Mouse (Mus musculus) heart, embryonic 16.5 days (tissue): ENCODE measurements around the gene Fgf2. TPM values are rescaled to one million over a fixed set of nuclear protein-coding genes. Genes with fewer than 3 reads are reported as not detected.

ENCODE experiments used
- ATAC-seq: fragments of 200-750 bp; cut with Nextera tagmentation; replicated peaks from 2 replicates; pipeline ENCODE4 v1.8.0; 2017; ENCODE audit warnings: moderate number of reproducible peaks; ENCODE audit not compliant: insufficient read depth, low FRiP score; ENCODE audit errors: extremely low read depth
- H3K27ac ChIP-seq: fragments of 300-500 bp; sonication (generic); 2 replicates; pipeline ENCODE4 v1.5.1; 2014; ENCODE audit warnings: mild to moderate bottlenecking, low read length, control low read depth, moderate library complexity
- H3K27me3 ChIP-seq: fragments of 300-500 bp; sonication (generic); 2 replicates; pipeline ENCODE4 v1.6.1; 2014; ENCODE audit warnings: low read length, mixed read lengths; ENCODE audit not compliant: control insufficient read depth, insufficient read depth
- H3K36me3 ChIP-seq: fragments of 300-500 bp; sonication (generic); 2 replicates; pipeline ENCODE4 v1.6.1; 2014; ENCODE audit not compliant: control insufficient read depth, insufficient read depth
- H3K4me1 ChIP-seq: fragments of 300-500 bp; sonication (generic); 2 replicates; pipeline ENCODE4 v1.6.1; 2014; ENCODE audit warnings: low read length, mixed read lengths; ENCODE audit not compliant: control insufficient read depth, insufficient read depth
- H3K4me2 ChIP-seq: fragments of 300-500 bp; sonication (generic); 2 replicates; pipeline ENCODE4 v1.6.1; 2014; ENCODE audit warnings: low read depth, mild to moderate bottlenecking, control low read depth, low read length
- H3K4me3 ChIP-seq: fragments of 300-500 bp; sonication (generic); 2 replicates; pipeline ENCODE4 v1.5.1; 2014; ENCODE audit warnings: mild to moderate bottlenecking, control low read depth, low read length
- H3K9ac ChIP-seq: fragments of 300-500 bp; sonication (generic); 2 replicates; pipeline ENCODE4 v1.6.1; 2014; ENCODE audit warnings: low read length, control low read depth
- H3K9me3 ChIP-seq: fragments of 300-500 bp; sonication (generic); replicated peaks from 2 replicates; pipeline ENCODE4 v1.6.1; 2016; ENCODE audit warnings: low read length; ENCODE audit not compliant: control insufficient read depth
- WGBS: fragments of 180-500 bp; shearing (Covaris S2); extraction: QIAGEN DNeasy Blood & Tissue Kit; methylation state at CpG from one replicate; pipeline ENCODE4 v1.1.7; 2014; 5-methylcytosine and 5-hydroxymethylcytosine counted together
- polyA plus RNA-seq: library from polyadenylated mRNA; unstranded; fragments of >200 nt; fragmentation: Nextera tagmentation; extraction: Ambion mirVana; gene quantifications from 2 replicates; pipeline ENCODE4 v1.2.1, GENCODE M21; 2015

Fgf2 gene
- polyA plus RNA-seq, 1 experiment from 2014 or later = 1.2 TPM

DNA sequence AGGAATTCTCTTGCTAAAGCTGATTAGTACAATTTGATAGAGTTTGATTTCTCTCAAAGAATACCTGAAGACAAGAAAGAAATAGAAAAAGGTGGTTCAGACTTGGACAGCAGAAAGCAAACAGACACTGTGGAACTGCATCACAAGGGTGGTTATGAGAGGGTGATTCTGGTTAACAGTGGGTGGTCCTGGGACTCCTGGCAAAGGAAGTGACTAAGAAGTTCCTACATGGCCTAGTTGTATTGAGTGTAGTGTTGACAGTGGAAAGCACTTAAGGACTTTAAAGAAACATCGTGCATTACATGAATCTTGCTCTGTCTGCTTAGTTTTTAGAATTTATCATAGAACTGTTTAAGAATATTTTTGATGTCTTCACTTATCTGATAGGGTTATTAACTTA, 107.8 kb downstream of the Fgf2 start:
- no peak overlapping the region for H3K27ac ChIP-seq
- H3K4me3 ChIP-seq = no peak overlapping the region
- no peaks in the 10 kb centered on the region for H3K4me1 ChIP-seq
- 68% methylated on average over 1 of the region's 1 CpGs for WGBS
- H3K36me3 ChIP-seq = peaks cover 7% of the 10 kb centered on the region; the same call in 1 of the 2 replicates
- H3K4me2 ChIP-seq = no peak overlapping the region
- H3K27me3 ChIP-seq = no peaks in the 10 kb centered on the region
- no peak overlapping the region for H3K9ac ChIP-seq
- ATAC-seq = no peak
- no peaks in the 10 kb centered on the region for H3K9me3 ChIP-seq

Other genes with a start within 250 kb of the Fgf2 start
- gene Il2, start 222.4 kb upstream of the Fgf2 start, polyA plus RNA-seq = 0.22 and 0.45 TPM in 2 replicates
- gene Il21, start 115.7 kb upstream of the Fgf2 start, polyA plus RNA-seq = not detected in 2 replicates
- 4.7 and 5.3 TPM in 2 replicates for gene Bbs12, start 35.8 kb upstream of the Fgf2 start, polyA plus RNA-seq
- gene Cetn4, start 35.6 kb upstream of the Fgf2 start, polyA plus RNA-seq = 0.94 and 1.6 TPM in 2 replicates
- 20.8 and 22.5 TPM in 2 replicates for gene Spata5, start 71.5 kb downstream of the Fgf2 start, polyA plus RNA-seq
- gene Nudt6, start 71.9 kb downstream of the Fgf2 start, polyA plus RNA-seq = 13.8 and 14.7 TPM in 2 replicates